Mouse (Mus musculus) stomach, embryonic 14.5 days (tissue): ENCODE results near the gene Stap2. TPM values are rescaled to one million over a fixed set of nuclear protein-coding genes. Genes with fewer than 3 reads are reported as not detected.
A peak's percentile ranks its signal among the peaks of the same experiment; 100 is the strongest.

Experiments
- ATAC-seq: fragments of 200-750 bp; cut with Nextera tagmentation; 2 replicates; pipeline ENCODE4 v1.8.0; 2017; ENCODE audit warnings: low read depth, moderate TSS enrichment; ENCODE audit not compliant: insufficient number of reproducible peaks, insufficient read depth, low FRiP score
- H3K27ac ChIP-seq: fragments of 300-500 bp; sonication (generic); 2 replicates; pipeline ENCODE4 v1.5.1; 2014; ENCODE audit warnings: mild to moderate bottlenecking, low read length, moderate library complexity, mixed read lengths
- H3K27me3 ChIP-seq: fragments of 300-500 bp; sonication (generic); 2 replicates; pipeline ENCODE4 v1.6.1; 2014; ENCODE audit warnings: low read length, control low read depth, mixed read lengths; ENCODE audit not compliant: control insufficient read depth, insufficient read depth
- H3K36me3 ChIP-seq: fragments of 300-500 bp; sonication (generic); 2 replicates; pipeline ENCODE4 v1.6.1; 2014; ENCODE audit warnings: mild to moderate bottlenecking, control low read depth, low read length, moderate library complexity, mixed read lengths; ENCODE audit not compliant: control insufficient read depth, insufficient read depth
- H3K4me1 ChIP-seq: fragments of 300-500 bp; sonication (generic); 2 replicates; pipeline ENCODE4 v1.6.1; 2014; ENCODE audit warnings: low read length, control low read depth, mixed read lengths; ENCODE audit not compliant: control insufficient read depth, insufficient read depth
- H3K4me2 ChIP-seq: fragments of 300-500 bp; sonication (generic); replicated peaks from 2 replicates; pipeline ENCODE4 v1.6.1; 2014; ENCODE audit warnings: low read depth, low read length, control low read depth
- H3K4me3 ChIP-seq: fragments of 300-500 bp; sonication (generic); 2 replicates; pipeline ENCODE4 v1.5.1; 2014; ENCODE audit warnings: low read depth, low read length, control low read depth
- H3K9ac ChIP-seq: fragments of 300-500 bp; sonication (generic); replicated peaks from 2 replicates; pipeline ENCODE4 v1.6.1; 2014; ENCODE audit warnings: low read depth, mild to moderate bottlenecking, control low read depth, low read length, moderate library complexity, mixed read lengths
- H3K9me3 ChIP-seq: fragments of 300-500 bp; sonication (generic); 2 replicates; pipeline ENCODE4 v1.6.1; 2016; ENCODE audit warnings: low read depth, low read length, control low read depth; ENCODE audit not compliant: control insufficient read depth
- WGBS: fragments of 180-500 bp; shearing (Covaris S2); extraction: QIAGEN DNeasy Blood & Tissue Kit; methylation state at CpG from one replicate; pipeline ENCODE4 v1.1.7; 2014; 5-methylcytosine and 5-hydroxymethylcytosine counted together
- polyA plus RNA-seq: library from polyadenylated mRNA; unstranded; fragments of >200 nt; fragmentation: Nextera tagmentation; extraction: Ambion mirVana; gene quantifications from 2 replicates; pipeline ENCODE4 v1.2.1, GENCODE M21; 2014

The Stap2 gene
- polyA plus RNA-seq, 1 experiment from 2014 or later: 19.7 TPM

- Histone ChIP-seq H3K36me3 (peaks cover 18% of the 10 kb centered on the region), H3K9ac (no peak overlapping the region), H3K4me2 (no peak overlapping the region), H3K27ac (no peak overlapping the region), H3K9me3 (no peaks in the 10 kb centered on the region), H3K27me3 (no peaks in the 10 kb centered on the region), H3K4me3 (no peak overlapping the region), H3K4me1 (peaks cover 6% of the 10 kb centered on the region; the same call in 1 of the 2 replicates)
- WGBS: 93% methylated on average over 7 of the region's 7 CpGs
- no peak for ATAC-seq
Observed at GRCm38 (mm10) chr17:55961631-55962030, 43.8 kb downstream of the Stap2 start.

- peaks cover 12% of the 10 kb centered on the region; the same call in 1 of the 2 replicates for H3K36me3 ChIP-seq
Observed at GRCm38 (mm10) chr17:55960791-55961190, 44.6 kb downstream of the Stap2 start.

GRCm38 (mm10) chr17:55959946-55960740 is 45.2 kb downstream of the Stap2 start:
- H3K4me2 ChIP-seq: peak overlapping the region; percentile 54

More at GRCm38 (mm10) chr17:55960791-55961190, 44.6 kb downstream of the Stap2 start:
- H3K9ac ChIP-seq: no peak overlapping the region
- no peak overlapping the region for H3K27ac ChIP-seq
- no peaks in the 10 kb centered on the region for H3K9me3 ChIP-seq
- H3K4me3 ChIP-seq: no peak overlapping the region
- no peaks in the 10 kb centered on the region for H3K27me3 ChIP-seq
- H3K4me2 ChIP-seq: no peak overlapping the region
- peaks cover 9% of the 10 kb centered on the region; the same call in 1 of the 2 replicates for H3K4me1 ChIP-seq
- ATAC-seq: no peak

GRCm38 (mm10) chr17:55958918-55959728 is 46.3 kb downstream of the Stap2 start, which contains the start of gene Yju2:
Gene Yju2 (plus strand): TSS chr17:55959099.
- WGBS: under 1% methylated on average over 45 of the region's 46 CpGs
- Histone ChIP-seq H3K9me3 (no peaks in the 10 kb centered on the region), H3K4me3 (peak within 1 kb of the TSS; percentile 47), H3K27me3 (no peaks in the 10 kb centered on the region), H3K4me2 (peak within 1 kb of the TSS; percentile 69), H3K36me3 (peaks cover 9% of the 10 kb centered on the region; the same call in 1 of the 2 replicates), H3K4me1 (peaks cover 9% of the 10 kb centered on the region; the same call in 1 of the 2 replicates), H3K9ac (peak within 1 kb of the TSS; percentile 29), H3K27ac (peak within 1 kb of the TSS; percentile 97)
- peak; percentile 92 for ATAC-seq

More at GRCm38 (mm10) chr17:55959946-55960740, 45.2 kb downstream of the Stap2 start:
- Histone ChIP-seq H3K27ac (peak overlapping the region; percentile 97; the same call in 1 of the 2 replicates), H3K4me1 (peaks cover 9% of the 10 kb centered on the region; the same call in 1 of the 2 replicates), H3K4me3 (peak overlapping the region; percentile 47), H3K36me3 (peaks cover 11% of the 10 kb centered on the region; the same call in 1 of the 2 replicates), H3K9me3 (no peaks in the 10 kb centered on the region), H3K9ac (0 out of 2 replicates have a peak overlapping the region, but pooled peaks have one; percentile 21), H3K27me3 (no peaks in the 10 kb centered on the region)
- ATAC-seq: no peak
- 73% methylated on average over 10 of the region's 10 CpGs for WGBS

- H3K27me3 ChIP-seq: no peaks in the 10 kb centered on the region
- WGBS: 28% methylated on average over 2 of the region's 2 CpGs
- H3K36me3 ChIP-seq: peaks cover 9% of the 10 kb centered on the region; the same call in 1 of the 2 replicates
- peak overlapping the region; percentile 69 for H3K4me2 ChIP-seq
- H3K9ac ChIP-seq: peak overlapping the region; percentile 29
- H3K9me3 ChIP-seq: no peaks in the 10 kb centered on the region
- peaks cover 9% of the 10 kb centered on the region; the same call in 1 of the 2 replicates for H3K4me1 ChIP-seq
- H3K27ac ChIP-seq: peak overlapping the region; percentile 97
- no peak for ATAC-seq
- H3K4me3 ChIP-seq: peak overlapping the region; percentile 47
Observed at GRCm38 (mm10) chr17:55958584-55958886, 46.8 kb downstream of the Stap2 start.

GRCm38 (mm10) chr17:55957726-55958583 is 47.4 kb downstream of the Stap2 start:
- no peak for ATAC-seq
- Histone ChIP-seq H3K36me3 (peaks cover 9% of the 10 kb centered on the region; the same call in 1 of the 2 replicates), H3K4me1 (peaks cover 9% of the 10 kb centered on the region; the same call in 1 of the 2 replicates), H3K9ac (peak overlapping the region; percentile 29), H3K27me3 (no peaks in the 10 kb centered on the region), H3K4me3 (peak overlapping the region; percentile 47), H3K27ac (no peak overlapping the region), H3K4me2 (peak overlapping the region; percentile 69), H3K9me3 (no peaks in the 10 kb centered on the region)
- WGBS: 73% methylated on average over 12 of the region's 13 CpGs

- Histone ChIP-seq H3K4me3 (no peak overlapping the region), H3K4me2 (no peak overlapping the region), H3K27ac (no peak overlapping the region), H3K36me3 (peaks cover 9% of the 10 kb centered on the region; the same call in 1 of the 2 replicates), H3K9me3 (no peaks in the 10 kb centered on the region), H3K9ac (no peak overlapping the region), H3K27me3 (no peaks in the 10 kb centered on the region; the same call in 1 of the 2 replicates), H3K4me1 (peaks cover 9% of the 10 kb centered on the region; the same call in 1 of the 2 replicates)
- no peak for ATAC-seq
- WGBS: 13% methylated on average over 9 of the region's 9 CpGs
Observed at GRCm38 (mm10) chr17:55957168-55957567, 48.2 kb downstream of the Stap2 start.
